Mouse (Mus musculus) bone marrow, adult 2 months (tissue): ENCODE results near the gene Mex3d. TPM values are rescaled to one million over a fixed set of nuclear protein-coding genes. Genes with fewer than 3 reads are reported as not detected.

Source experiments
- H3K27ac ChIP-seq: fragments of 200-500 bp; 2 replicates; pipeline ENCODE4 v1.5.1; 2012; ENCODE audit warnings: low read depth, mild to moderate bottlenecking, control low read depth, inconsistent platforms, low read length; ENCODE audit not compliant: control insufficient read depth, poor library complexity, insufficient read depth
- H3K4me1 ChIP-seq: fragments of 200-500 bp; 2 replicates; pipeline ENCODE4 v1.6.1; 2011; ENCODE audit warnings: low read length; ENCODE audit not compliant: control insufficient read depth, insufficient read depth
- H3K4me3 ChIP-seq: fragments of 200-500 bp; replicated peaks from 2 replicates; pipeline ENCODE3; 2011; ENCODE audit warnings: mild to moderate bottlenecking, low read depth, low read length, control low read depth; ENCODE audit not compliant: control insufficient read depth
- CTCF ChIP-seq: fragments of 200-500 bp; IDR thresholded peaks from 2 replicates; pipeline ENCODE4 v1.5.1; 2011; ENCODE audit warnings: low read length, control low read depth; ENCODE audit not compliant: control insufficient read depth, insufficient read depth
- POLR2A ChIP-seq: fragments of 200-500 bp; IDR thresholded peaks from 2 replicates; pipeline ENCODE4 v1.6.1; 2011; ENCODE audit warnings: low read depth, mild to moderate bottlenecking, control low read depth, low read length, borderline replicate concordance; ENCODE audit not compliant: control insufficient read depth
- WGBS: fragments of 180-500 bp; shearing (Covaris S2); methylation state at CpG from one replicate; pipeline ENCODE4 v1.1.7; 2018; 5-methylcytosine and 5-hydroxymethylcytosine counted together
- polyA plus RNA-seq: library from polyadenylated mRNA; stranded (reverse); fragments of >200 nt; gene quantifications from 2 replicates; pipeline ENCODE4 v1.2.4, GENCODE M21; 2011; ENCODE audit warnings: low replicate concordance; ENCODE audit not compliant: missing spikeins, insufficient read depth, insufficient read length

The Mex3d gene
- polyA plus RNA-seq, 1 experiment: 1.7 TPM

DNA sequence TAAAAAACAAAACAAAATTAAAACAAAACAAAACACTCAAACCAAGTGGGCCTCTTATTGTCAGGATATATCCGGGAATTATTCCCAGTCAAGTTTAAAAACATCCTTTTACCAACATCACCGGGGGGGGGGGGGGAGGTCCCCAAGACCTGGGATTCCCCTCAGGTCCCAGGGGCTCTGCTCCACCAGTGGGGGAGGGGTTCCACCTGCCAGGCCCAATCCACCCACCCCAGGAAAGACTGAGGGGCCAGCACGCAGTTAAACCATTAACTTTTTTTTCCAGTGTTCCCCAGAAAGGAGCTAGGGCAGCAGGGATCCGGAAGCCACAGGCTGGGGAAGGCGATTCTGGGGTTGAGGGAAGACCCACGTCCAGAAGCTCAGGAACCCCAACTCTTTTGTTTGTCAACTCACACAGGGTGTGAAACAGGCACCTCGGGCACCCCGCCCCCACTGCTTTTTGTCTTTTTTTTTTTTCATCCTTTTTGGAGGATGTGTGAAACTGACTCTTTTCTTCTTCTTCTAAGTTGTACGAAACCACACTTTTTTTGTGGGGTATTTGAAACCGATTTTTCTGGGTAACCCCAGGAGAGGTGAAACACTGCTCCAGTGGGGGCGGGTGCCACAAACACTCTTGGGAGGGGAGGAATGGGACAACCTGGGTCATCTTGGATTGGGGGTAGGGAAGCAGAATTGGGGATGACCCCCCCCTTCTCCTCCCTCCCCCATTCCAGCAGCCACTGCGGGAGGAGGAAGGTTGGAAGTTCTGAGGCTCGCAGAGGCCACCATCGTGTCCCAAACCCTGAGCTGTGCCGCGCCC is 44.3 kb upstream of the Mex3d start:
- Histone ChIP-seq H3K4me1 (peaks cover 5% of the 10 kb centered on the region; the same call in 1 of the 2 replicates), H3K27ac (peak overlapping the region; percentile 82)

DNA sequence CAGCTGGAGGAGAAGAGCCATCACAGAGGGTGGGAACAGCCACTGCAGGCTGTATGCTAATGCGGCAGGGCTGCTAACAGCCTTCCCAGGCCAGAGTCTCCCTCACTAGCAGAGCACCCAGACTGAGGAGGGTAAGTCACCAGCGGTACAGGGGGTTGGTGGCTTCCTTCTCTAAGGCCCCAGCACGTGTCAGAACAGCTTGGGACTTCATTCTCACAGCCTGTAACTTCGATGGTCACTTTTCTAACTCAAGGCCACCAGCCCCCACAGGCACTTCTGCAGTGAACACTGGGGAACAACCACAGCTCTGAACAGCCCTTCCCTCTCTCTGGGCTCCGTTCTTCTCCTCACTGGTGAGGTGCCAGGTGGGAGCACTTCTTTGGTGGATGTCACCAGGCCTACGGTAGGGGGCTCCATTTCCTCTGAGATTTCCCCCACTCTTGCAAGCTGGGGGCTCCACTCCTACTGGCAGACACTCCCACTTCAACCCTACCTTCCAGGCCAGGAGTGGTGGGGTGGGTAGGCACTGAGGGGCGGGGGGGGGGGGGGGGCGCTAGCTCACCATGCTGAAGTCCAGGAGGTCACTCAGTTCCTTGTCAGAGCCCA is 43.0 kb upstream of the Mex3d start:
- Histone ChIP-seq H3K4me3 (no peak overlapping the region), H3K27ac (peak overlapping the region; percentile 78), H3K4me1 (peaks cover 5% of the 10 kb centered on the region; the same call in 1 of the 2 replicates)
- no peak for TF ChIP-seq POLR2A
- 61% methylated on average over 8 of the region's 8 CpGs for WGBS

More for the DNA sequence above, 44.3 kb upstream of the Mex3d start:
- peak overlapping the region; percentile 90 for H3K4me3 ChIP-seq
- WGBS: 19% methylated on average over 16 of the region's 16 CpGs
- TF ChIP-seq CTCF: no peak

DNA sequence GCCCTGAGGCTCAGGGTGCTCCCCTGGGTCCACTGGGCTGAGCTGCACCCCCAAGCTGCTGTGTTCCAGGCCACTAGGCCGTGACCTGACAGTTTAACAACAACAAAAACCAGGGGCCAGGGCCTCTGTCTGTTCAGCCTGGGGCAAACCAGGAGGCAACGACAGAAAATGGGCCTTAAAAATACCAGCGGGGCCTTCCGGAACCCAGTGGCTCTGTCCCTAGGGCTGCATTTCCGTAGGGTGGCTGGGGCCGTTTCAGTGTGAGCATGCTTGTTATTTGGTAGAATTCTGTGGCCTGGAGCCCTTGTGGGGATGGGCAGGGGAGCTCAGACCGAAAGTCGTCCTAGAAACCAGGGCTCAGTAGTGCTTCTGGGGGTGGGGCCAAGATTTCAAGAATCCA is 42.3 kb upstream of the Mex3d start:
- H3K4me1 ChIP-seq: peaks cover 2% of the 10 kb centered on the region; the same call in 1 of the 2 replicates
- H3K27ac ChIP-seq: peak overlapping the region; percentile 78
- TF ChIP-seq POLR2A (no peak), CTCF (no peak)
- no peak overlapping the region for H3K4me3 ChIP-seq
- WGBS: 82% methylated on average over 8 of the region's 8 CpGs

DNA sequence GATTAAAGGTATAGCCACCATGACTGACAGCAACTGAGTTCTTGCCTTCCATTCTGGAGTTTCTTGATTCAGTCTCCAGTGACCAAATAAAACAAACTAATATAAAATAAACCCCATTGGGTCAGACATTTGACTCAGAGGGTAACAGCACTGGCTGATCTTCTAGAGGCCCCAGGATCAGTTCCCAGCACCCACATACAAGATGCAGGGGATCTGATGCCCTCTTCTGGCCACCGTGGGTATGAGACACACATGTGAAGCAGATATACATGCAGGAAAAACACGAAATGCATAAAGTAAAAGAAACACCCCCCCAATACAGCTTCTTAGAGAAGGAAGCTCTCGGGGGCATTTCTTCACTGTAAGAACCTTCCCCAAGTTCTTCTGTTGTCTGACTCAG is 37.6 kb upstream of the Mex3d start:
- Histone ChIP-seq H3K27ac (no peak overlapping the region), H3K4me1 (peaks cover 3% of the 10 kb centered on the region; the same call in 1 of the 2 replicates), H3K4me3 (no peak overlapping the region)
- 92% methylated on average over 3 of the region's 3 CpGs for WGBS
- TF ChIP-seq POLR2A (no peak), CTCF (no peak)

DNA sequence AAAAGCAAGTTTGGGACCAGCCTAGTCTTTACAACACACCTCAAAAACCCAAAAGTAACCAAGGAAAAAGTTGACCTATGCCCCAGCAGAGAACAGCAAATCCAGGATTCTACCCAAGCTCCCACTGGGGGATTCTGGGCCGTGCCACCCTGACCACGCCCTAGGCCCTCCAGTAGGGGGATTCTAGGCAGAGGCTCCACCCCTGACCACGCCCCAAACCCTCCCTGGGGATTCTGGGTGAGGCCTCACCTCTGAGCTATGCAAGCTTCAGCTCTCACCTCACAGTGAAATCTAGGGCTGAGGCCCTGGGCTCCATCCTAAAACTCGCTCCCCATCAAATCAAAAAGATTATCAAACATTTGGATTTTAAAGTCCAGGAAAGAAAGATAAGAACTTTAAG is 36.1 kb upstream of the Mex3d start:
- Histone ChIP-seq H3K4me1 (peaks cover 3% of the 10 kb centered on the region; the same call in 1 of the 2 replicates), H3K4me3 (no peak overlapping the region), H3K27ac (peak overlapping the region; percentile 38)
- TF ChIP-seq CTCF (no peak), POLR2A (no peak)
- 41% methylated on average over 4 of the region's 4 CpGs for WGBS

DNA sequence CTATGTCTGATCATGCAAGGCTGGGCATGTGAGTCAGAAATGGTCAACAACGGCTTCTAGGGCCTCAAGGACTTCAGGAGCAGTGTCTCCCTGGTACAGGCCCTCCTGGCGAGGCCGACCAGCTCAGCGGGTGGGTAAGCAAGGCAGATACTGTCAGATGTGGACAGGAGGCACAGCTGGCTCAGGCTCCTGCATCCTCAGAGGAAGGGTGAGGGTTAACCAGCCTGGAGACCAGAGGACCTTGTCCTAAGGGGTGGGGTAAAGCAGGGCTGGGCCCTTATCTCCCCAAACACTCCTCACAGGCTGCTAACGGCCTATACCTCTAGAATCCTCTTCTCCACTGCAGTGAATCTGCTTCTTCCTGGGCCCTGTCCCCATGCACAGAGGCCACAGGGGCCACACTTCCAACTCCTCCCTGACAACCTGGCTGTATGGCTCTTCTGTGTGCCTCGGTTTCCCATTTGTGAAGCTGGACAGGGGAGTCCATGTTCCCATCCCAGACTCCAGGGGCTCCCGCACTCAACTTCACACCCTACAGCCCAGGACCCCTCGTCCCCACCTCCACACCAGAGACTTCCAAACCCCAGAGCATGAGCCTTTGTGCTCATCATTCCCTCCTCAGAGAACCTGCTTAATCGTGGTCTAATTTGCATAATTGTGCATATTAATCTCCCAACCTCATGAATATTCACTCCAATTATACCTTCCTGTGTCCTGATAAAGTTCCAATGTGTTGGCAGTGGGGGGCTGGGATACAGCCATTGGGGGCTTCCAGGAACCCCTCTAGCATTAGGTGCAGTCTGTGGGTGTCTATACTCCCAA is 34.4 kb upstream of the Mex3d start:
- TF ChIP-seq CTCF: no peak
- TF ChIP-seq POLR2A: peak; percentile 34; the same call in 1 of the 2 replicates
- 62% methylated on average over 9 of the region's 9 CpGs for WGBS
- peaks cover 3% of the 10 kb centered on the region; the same call in 1 of the 2 replicates for H3K4me1 ChIP-seq
- peak overlapping the region; percentile 89 for H3K27ac ChIP-seq
- H3K4me3 ChIP-seq: peak overlapping the region; percentile 23

DNA sequence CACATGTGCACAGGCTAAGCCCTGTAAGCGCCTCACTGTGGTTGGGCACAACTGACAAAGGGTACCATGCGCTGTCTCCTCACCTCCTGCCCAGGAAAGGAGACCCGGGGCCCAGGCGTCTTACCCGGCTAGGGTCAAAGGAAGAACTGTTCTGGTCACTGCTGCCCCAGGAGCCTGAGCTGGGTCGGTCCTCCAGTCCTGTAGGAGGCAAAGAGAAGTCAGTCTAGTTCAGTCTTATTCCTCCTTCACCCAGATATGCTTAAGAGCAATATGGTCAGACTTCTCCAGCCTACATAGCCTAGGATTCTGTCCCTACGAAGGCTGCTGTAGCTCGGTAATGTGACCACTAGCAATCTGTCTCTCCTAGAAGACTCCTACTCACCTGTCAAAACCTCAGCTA is 33.7 kb upstream of the Mex3d start:
- peak overlapping the region; percentile 89 for H3K27ac ChIP-seq
- TF ChIP-seq CTCF (no peak), POLR2A (no peak)
- peak overlapping the region; percentile 23 for H3K4me3 ChIP-seq
- WGBS: 87% methylated on average over 8 of the region's 8 CpGs
- H3K4me1 ChIP-seq: peaks cover 3% of the 10 kb centered on the region; the same call in 1 of the 2 replicates

DNA sequence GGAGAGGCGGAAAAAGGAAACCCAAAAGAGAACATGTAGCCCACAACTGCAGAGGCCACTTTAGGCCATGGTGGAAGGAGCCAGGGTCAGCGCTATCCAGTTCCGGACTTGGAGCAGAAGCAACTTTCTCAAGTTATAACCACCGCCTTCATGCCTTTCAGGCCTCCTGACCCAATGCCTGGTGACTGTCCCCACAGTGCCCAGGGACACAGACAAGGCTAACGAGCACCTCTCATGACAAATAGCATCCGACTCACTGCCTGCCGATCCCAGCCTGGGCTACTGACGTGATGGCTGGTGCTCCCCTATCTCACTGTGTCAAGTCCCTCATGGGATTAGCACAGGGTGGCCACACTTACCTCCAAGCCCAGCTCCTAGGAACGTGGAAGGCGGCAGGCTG is 33.3 kb upstream of the Mex3d start:
- WGBS: 91% methylated on average over 10 of the region's 10 CpGs
- H3K27ac ChIP-seq: peak overlapping the region; percentile 89; the same call in 1 of the 2 replicates
- H3K4me3 ChIP-seq: peak overlapping the region; percentile 0
- peaks cover 3% of the 10 kb centered on the region; the same call in 1 of the 2 replicates for H3K4me1 ChIP-seq
- no peak for TF ChIP-seq POLR2A
- TF ChIP-seq CTCF: no peak
